32 mouse cellular contexts compared by ENCODE assay signal in genomic region chr17:66594435-66594834, GRCm38 (mm10). TPM values are rescaled to one million over a fixed set of nuclear protein-coding genes. Genes with fewer than 3 reads are reported as not detected.
DNase-seq lines count a peak whose midpoint lies in the region; ATAC-seq and TF ChIP-seq lines count a peak whose summit lies in the region.
"Had no signal": no experiment of that assay in that cellular context is flagged by ENCODE, and none has a peak within 500 bp of the region (broad histone marks: within the 10 kb centered on the region; RNA-seq: fewer than 3 reads in every experiment).

Gene Themis3 (minus strand): TSS chr17:66594621.

- H3K79me2 ChIP-seq in heart, adult 2 months (replicated peaks; ENCODE audit: control insufficient read depth, insufficient read depth, low read length), result no peaks in the 10 kb centered on the region

- no peak within 1 kb of the TSS for H3K27ac ChIP-seq in heart, adult 2 months
- peak within 1 kb of the TSS; percentile 47; the same call in 1 of the 2 replicates for H3K27ac ChIP-seq in embryonic fibroblast, embryonic 13.5 days (ENCODE audit: insufficient read depth, low read length)
- H3K27ac ChIP-seq in intestine, embryonic 16.5 days (ENCODE audit: low read length), result peak within 1 kb of the TSS; percentile 60
- no peak within 1 kb of the TSS for H3K27ac ChIP-seq in gastrocnemius, adult 2 months
- H3K27ac ChIP-seq: embryonic facial prominence, embryonic 12.5 days; embryonic facial prominence, embryonic 15.5 days; hindbrain, embryonic 10.5 days; hindbrain, embryonic 13.5 days had no signal

- no peak within 1 kb of the TSS for H3K4me3 ChIP-seq in heart, adult 2 months
- no peak within 1 kb of the TSS for H3K4me3 ChIP-seq in embryonic fibroblast, embryonic 13.5 days (ENCODE audit: insufficient read depth, low read length)
- H3K4me3 ChIP-seq in intestine, embryonic 16.5 days (ENCODE audit: low read length), result no peak within 1 kb of the TSS; the same call in 1 of the 2 replicates
- no peak within 1 kb of the TSS for H3K4me3 ChIP-seq in gastrocnemius, adult 2 months
- H3K4me3 ChIP-seq: embryonic facial prominence, embryonic 12.5 days; embryonic facial prominence, embryonic 15.5 days; erythroblast, embryonic 14.5 days; hindbrain, embryonic 10.5 days; hindbrain, embryonic 13.5 days had no signal

- H3K36me3 ChIP-seq in heart, adult 2 months (ENCODE audit: control insufficient read depth, insufficient read depth, low read length), result no peaks in the 10 kb centered on the region
- no peaks in the 10 kb centered on the region for H3K36me3 ChIP-seq in intestine, embryonic 16.5 days (ENCODE audit: control insufficient read depth, insufficient read depth, low read length)
- H3K36me3 ChIP-seq: embryonic facial prominence, embryonic 12.5 days; embryonic facial prominence, embryonic 15.5 days; G1E; hindbrain, embryonic 10.5 days; hindbrain, embryonic 13.5 days had no signal

- WGBS in heart, adult 2 months, result 57% methylated on average over 5 of the region's 5 CpGs
- 60% methylated on average over 5 of the region's 5 CpGs for WGBS in intestine, embryonic 16.5 days

- no peak within 1 kb of the TSS for H3K4me2 ChIP-seq in intestine, embryonic 16.5 days (ENCODE audit: low read depth, low read length)
- H3K4me2 ChIP-seq: embryonic facial prominence, embryonic 12.5 days; embryonic facial prominence, embryonic 15.5 days; heart, embryonic 11.5 days; hindbrain, embryonic 13.5 days had no signal

- no peaks in the 10 kb centered on the region for H3K4me1 ChIP-seq in heart, adult 2 months (ENCODE audit: control insufficient read depth, insufficient read depth, low read length)
- peaks cover 6% of the 10 kb centered on the region for H3K4me1 ChIP-seq in embryonic fibroblast, embryonic 13.5 days (ENCODE audit: control insufficient read depth, insufficient read depth, low read length)
- peaks cover 9% of the 10 kb centered on the region; the same call in 1 of the 2 replicates for H3K4me1 ChIP-seq in intestine, embryonic 16.5 days (ENCODE audit: control insufficient read depth, insufficient read depth, low read length)
- H3K4me1 ChIP-seq: hindbrain, embryonic 10.5 days; hindbrain, embryonic 13.5 days had no signal

- no peak for TF ChIP-seq POLR2A in heart, adult 2 months (IDR thresholded peaks at IDR 0.05; ENCODE audit: insufficient read depth, low read depth, low read length)
- TF ChIP-seq POLR2A in embryonic fibroblast, embryonic 13.5 days (IDR thresholded peaks at IDR 0.05; ENCODE audit: low read depth, low read length), result no peak

- no peak for ATAC-seq in intestine, embryonic 16.5 days
- ATAC-seq in megakaryocyte progenitor cell, adult 5-6 weeks (replicated peaks; ENCODE audit: poor library complexity), result 0 out of 2 replicates have a peak, but pooled peaks have one; percentile 20
- ATAC-seq: forebrain, embryonic 14.5 days; forebrain, postnatal 0 days; hindbrain, embryonic 16.5 days had no signal

- no peaks in the 10 kb centered on the region for H3K9me3 ChIP-seq in intestine, embryonic 16.5 days (ENCODE audit: control insufficient read depth, low read length)
- H3K9me3 ChIP-seq: embryonic facial prominence, embryonic 12.5 days; embryonic facial prominence, embryonic 15.5 days; hindbrain, embryonic 10.5 days; hindbrain, embryonic 13.5 days had no signal

- H3K9ac ChIP-seq in heart, adult 2 months (ENCODE audit: low read depth, low read length), result no peak within 1 kb of the TSS
- H3K9ac ChIP-seq in intestine, embryonic 16.5 days (ENCODE audit: low read depth, low read length), result no peak within 1 kb of the TSS
- H3K9ac ChIP-seq: embryonic facial prominence, embryonic 12.5 days; embryonic facial prominence, embryonic 15.5 days; forebrain, postnatal 0 days; hindbrain, embryonic 13.5 days had no signal

- intact Hi-C loops in heart, adult 2 months (cut with DNase I), result no loop called here
- intact Hi-C loops in gastrocnemius, adult 2 months (cut with DNase I), result no loop called here
- intact Hi-C loops in left cerebral cortex, postnatal 25 days (cut with DNase I), result no loop called here

- no peak for TF ChIP-seq EP300 in heart, adult 2 months (IDR thresholded peaks at IDR 0.05; ENCODE audit: insufficient read depth, low read depth, low read length)

- no peak for TF ChIP-seq CTCF in heart, adult 2 months (IDR thresholded peaks at IDR 0.05)
- TF ChIP-seq CTCF in embryonic fibroblast, embryonic 13.5 days (IDR thresholded peaks at IDR 0.05; ENCODE audit: borderline replicate concordance, insufficient read depth, low read length), result no peak
- no peak for TF ChIP-seq CTCF in gastrocnemius, adult 2 months (IDR thresholded peaks at IDR 0.05)

- DNase-seq in heart, adult 11 months, result peak; percentile 78
- DNase-seq in heart, adult 2 months, result no peak
- DNase-seq in gastrocnemius, adult 2 months, result no peak
- no peak for DNase-seq in left cerebral cortex, postnatal 25 days (ENCODE audit: low spot score in 2 of 2)
- no peak for DNase-seq in cerebellum, adult 9-10 months
- DNase-seq: adrenal gland, adult 2 months; adrenal gland, postnatal 14 days; B cell, adult 2 months; cerebellum, adult 11 months; cerebellum, adult 2 months; cerebellum, postnatal 14 days; forebrain, postnatal 0 days; gastrocnemius, postnatal 25 days; kidney, adult 11 months had no signal

- no peaks in the 10 kb centered on the region for H3K27me3 ChIP-seq in heart, adult 2 months (ENCODE audit: control insufficient read depth, insufficient read depth, low read length)
- H3K27me3 ChIP-seq in intestine, embryonic 16.5 days (replicated peaks; ENCODE audit: control insufficient read depth, insufficient read depth, low read length), result no peaks in the 10 kb centered on the region
- H3K27me3 ChIP-seq: CH12.LX; embryonic facial prominence, embryonic 12.5 days; embryonic facial prominence, embryonic 15.5 days; hindbrain, embryonic 13.5 days had no signal

RNA-seq across cellular contexts. Expression of gene Themis3, which starts in this region (rescaled TPM):
- not detected for total RNA-seq in heart, adult 2 months (2021)
- polyA plus RNA-seq in heart, adult 2 months (2012; rRNA removed), result not detected in 2 replicates
- polyA plus RNA-seq in embryonic fibroblast, embryonic 13.5 days (2011; ENCODE audit: insufficient read length, low read depth, missing spikeins), result not detected in 2 replicates
- polyA plus RNA-seq in intestine, embryonic 16.5 days (2015; fragmentation: Nextera tagmentation; extraction: Ambion mirVana), result 4.5 and 9.1 TPM in 2 replicates
- total RNA-seq in megakaryocyte progenitor cell, adult 5-6 weeks (2015), result not detected in 2 replicates
- total RNA-seq in megakaryocyte progenitor cell, adult 5-6 weeks (2017), result not detected in 2 replicates
- 1 to 10 TPM in 1 of 2 experiments, not detected in 1; 2.4 TPM for total RNA-seq in gastrocnemius, adult 2 months (2021)
- under 1 TPM; 0.14 to 0.25 TPM for total RNA-seq in left cerebral cortex, postnatal 25 days (2021)
- total RNA-seq: adrenal gland, adult 2 months; adrenal gland, postnatal 14 days; CH12.LX; forebrain, postnatal 0 days; G1E; heart, adult 8-10 months had no signal
- polyA plus RNA-seq: adrenal gland, adult 2 months; cerebellum, adult 2 months; embryonic facial prominence, embryonic 12.5 days; embryonic facial prominence, embryonic 15.5 days; erythroblast, embryonic 14.5 days; forebrain, embryonic 14.5 days; forebrain, postnatal 0 days; frontal cortex, adult 2 months; G1E; gonadal fat pad, adult 2 months; heart, embryonic 11.5 days; heart, embryonic 14.5 days; heart, postnatal 0 days; hindbrain, embryonic 10.5 days; hindbrain, embryonic 13.5 days; hindbrain, embryonic 16.5 days had no signal

Comparison
In these comparisons a context has a peak if more than half of its experiments do, and no peak if none do; other contexts are left out.
1. Peak in ATAC-seq in megakaryocyte progenitor cell, adult 5-6 weeks; RNA of the gene not detected or under 1 TPM.
2. H3K27ac ChIP-seq: peak in embryonic fibroblast, embryonic 13.5 days (single experiment) and intestine, embryonic 16.5 days (single experiment); none in heart, adult 2 months (single experiment) and gastrocnemius, adult 2 months (single experiment).